Mouse (Mus musculus) ES-E14 (cell line): ENCODE results near the gene Oaz3. TPM values are rescaled to one million over a fixed set of nuclear protein-coding genes. Genes with fewer than 3 reads are reported as not detected.

Experiments used
- DNase-seq: peaks from one replicate; pipeline ENCODE4 v3.0.0-alpha.2; 2013; ENCODE audit warnings: low read depth, low spot score
- H3K27ac ChIP-seq: 2 replicates; pipeline ENCODE4 v1.5.1; 2012; ENCODE audit warnings: low read depth, mild to moderate bottlenecking, low read length, moderate library complexity, mixed read lengths; ENCODE audit not compliant: poor library complexity, insufficient read depth, severe bottlenecking
- H3K36me3 ChIP-seq: 2 replicates; pipeline ENCODE4 v1.6.1; 2012; ENCODE audit warnings: mild to moderate bottlenecking, low read length, moderate library complexity, mixed read lengths; ENCODE audit not compliant: control insufficient read depth, poor library complexity, insufficient read depth, severe bottlenecking
- H3K4me1 ChIP-seq, 2 experiments: fragments of 150-350 bp in 1 of 2; sonication (generic) in 1 of 2; 2 replicates each; pipeline ENCODE4 v1.6.1; 2012; ENCODE audit warnings: low read length in 2 of 2, mild to moderate bottlenecking in 1 of 2, mixed read lengths in 1 of 2; ENCODE audit not compliant: control insufficient read depth in 2 of 2, insufficient read depth in 2 of 2, poor library complexity in 1 of 2
- H3K4me3 ChIP-seq, 2 experiments: fragments of 150-350 bp in 1 of 2; sonication (generic) in 1 of 2; 2 replicates each; pipeline ENCODE4 v1.5.1; 2012; ENCODE audit warnings: low read length in 2 of 2, low read depth in 1 of 2, mild to moderate bottlenecking in 1 of 2, mixed read lengths in 1 of 2; ENCODE audit not compliant: insufficient read depth in 1 of 2, poor library complexity in 1 of 2, severe bottlenecking in 1 of 2
- H3K9ac ChIP-seq: 2 replicates; pipeline ENCODE4 v1.6.1; 2012; ENCODE audit warnings: low read depth, mild to moderate bottlenecking, low read length, mixed read lengths; ENCODE audit not compliant: poor library complexity, insufficient read depth, severe bottlenecking
- H3K9me3 ChIP-seq: fragments of 150-350 bp; sonication (generic); 2 replicates; pipeline ENCODE4 v1.6.1; 2012; ENCODE audit warnings: low read depth, mild to moderate bottlenecking, low read length; ENCODE audit not compliant: control insufficient read depth, insufficient read depth
- CHD2 ChIP-seq: IDR thresholded peaks from 2 replicates; pipeline ENCODE4 v1.6.1; 2014; ENCODE audit warnings: mild to moderate bottlenecking, low read depth, low read length, inconsistent platforms
- HCFC1 ChIP-seq: IDR thresholded peaks from 2 replicates; pipeline ENCODE4 v1.6.1; 2012; ENCODE audit warnings: low read length, inconsistent platforms, borderline replicate concordance; ENCODE audit not compliant: insufficient read depth
- MAFK ChIP-seq: IDR thresholded peaks from 2 replicates; pipeline ENCODE4 v1.6.1; 2014; ENCODE audit warnings: mild to moderate bottlenecking, low read depth, low read length, inconsistent platforms; ENCODE audit not compliant: insufficient read depth
- ZC3H11A ChIP-seq: IDR thresholded peaks from 2 replicates; pipeline ENCODE4 v1.6.1; 2012; ENCODE audit warnings: low read depth, mild to moderate bottlenecking, inconsistent platforms, low read length, borderline replicate concordance
- ZNF384 ChIP-seq: IDR thresholded peaks from 2 replicates; pipeline ENCODE4 v1.6.1; 2012; ENCODE audit warnings: low read depth, low read length, inconsistent platforms
- in situ Hi-C, 2 experiments: fragments of 600-800 bp; cut with MboI; formaldehyde crosslinking; loops; one replicate each; pipeline ENCODE4 v1.15.1; 2025; ENCODE audit warnings: low sequenced_read_pairs in 2 of 2, inconsistent platforms in 1 of 2; ENCODE audit not compliant: unreplicated experiment in 2 of 2
- total RNA-seq: library from RNA; depleted of rRNA; stranded (reverse); fragments of 300-350 nt; gene quantifications from 2 replicates; pipeline ENCODE4 v1.2.3, GENCODE M21; 2012

Oaz3 gene
- total RNA-seq, 1 experiment, result 0.36 TPM

DNA sequence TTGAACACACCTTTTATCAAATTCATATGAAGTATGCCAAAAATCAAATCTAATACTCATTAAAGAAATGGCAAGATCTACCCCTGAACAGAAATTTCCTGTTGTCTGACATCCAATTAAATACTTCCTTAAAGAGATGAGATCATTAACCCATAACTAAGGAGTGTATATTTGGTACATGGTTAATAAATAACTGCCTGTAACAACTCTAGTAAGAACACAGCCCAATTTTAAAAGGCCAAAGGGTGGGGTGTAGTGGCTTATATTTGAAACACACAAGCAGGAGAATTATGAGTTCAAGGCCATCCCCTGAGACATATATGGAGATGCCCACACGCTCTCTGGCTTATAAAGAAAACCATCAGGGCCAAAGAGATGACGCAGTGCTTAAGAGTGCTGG is 5.7 kb upstream of the Oaz3 start:
- Histone ChIP-seq H3K9ac (no peak overlapping the region), H3K27ac (no peak overlapping the region), H3K4me3 (no peak overlapping the region), H3K9me3 (no peaks in the 10 kb centered on the region), H3K36me3 (peaks cover 22% of the 10 kb centered on the region), H3K4me1 (0 out of 4 replicates have a peak, but pooled peaks cover 0 to 1% of the 10 kb centered on the region in 2 experiments)
- no peak for DNase-seq
- in situ Hi-C loops, result no loop called here
- TF ChIP-seq ZNF384 (no peak), ZC3H11A (no peak), CHD2 (no peak), MAFK (no peak), HCFC1 (no peak)

GRCm38 (mm10) chr3:94442951-94443596 is 641 bp downstream of the Oaz3 start, which contains the start of gene Mrpl9:
Mrpl9 (plus strand) TSS chr3:94443318.
- Histone ChIP-seq H3K27ac (peak within 1 kb of the TSS; percentile 61; the same call in 1 of the 2 replicates), H3K9me3 (no peaks in the 10 kb centered on the region), H3K36me3 (peaks cover 20% of the 10 kb centered on the region), H3K4me3 (peak within 1 kb of the TSS; percentile 96 to 100), H3K9ac (peak within 1 kb of the TSS; percentile 99), H3K4me1 (0 out of 4 replicates have a peak, but pooled peaks cover 0 to 4% of the 10 kb centered on the region in 2 experiments)
- peak; percentile 77 for DNase-seq
- in situ Hi-C loops, result no loop called here
- TF ChIP-seq ZC3H11A, result 0 out of 2 replicates have a peak, but pooled peaks have one; percentile 9
- TF ChIP-seq CHD2, result no peak
- TF ChIP-seq MAFK, result no peak
- TF ChIP-seq HCFC1, result peak; percentile 71; the same call in 1 of the 2 replicates
- TF ChIP-seq ZNF384, result peak; percentile 98

- Histone ChIP-seq H3K27ac (no peak overlapping the region), H3K9me3 (no peaks in the 10 kb centered on the region), H3K9ac (no peak overlapping the region), H3K36me3 (peaks cover 9% of the 10 kb centered on the region), H3K4me1 (0 out of 4 replicates have a peak, but pooled peaks cover 0 to 4% of the 10 kb centered on the region in 2 experiments), H3K4me3 (no peak overlapping the region)
- no peak for TF ChIP-seq HCFC1
- TF ChIP-seq CHD2, result no peak
- no peak for TF ChIP-seq MAFK
- no peak for TF ChIP-seq ZC3H11A
- no peak for TF ChIP-seq ZNF384
- in situ Hi-C loops, result no loop called here
- no peak for DNase-seq
Observed at GRCm38 (mm10) chr3:94441182-94441581, 2.5 kb downstream of the Oaz3 start.

GRCm38 (mm10) chr3:94436420-94436819 is 7.3 kb downstream of the Oaz3 start:
- Histone ChIP-seq H3K9ac (no peak overlapping the region), H3K4me1 (no peaks in the 10 kb centered on the region), H3K4me3 (no peak overlapping the region), H3K9me3 (no peaks in the 10 kb centered on the region), H3K36me3 (no peaks in the 10 kb centered on the region), H3K27ac (no peak overlapping the region)
- TF ChIP-seq MAFK, result no peak
- TF ChIP-seq CHD2, result no peak
- TF ChIP-seq ZNF384, result no peak
- TF ChIP-seq HCFC1, result no peak
- no peak for TF ChIP-seq ZC3H11A
- in situ Hi-C loops, result no loop called here
- no peak for DNase-seq
